Mouse (Mus musculus) heart, postnatal 0 days (tissue): Measurements from ENCODE around the gene Cnfn. TPM values are rescaled to one million over a fixed set of nuclear protein-coding genes. Genes with fewer than 3 reads are reported as not detected.
"Not testable (repeated sequence)": the region's sequence is repeated elsewhere in the genome, so short reads cannot be mapped to it uniquely, and the experiment has no call there.

Experiments
- ATAC-seq: fragments of 200-750 bp; cut with Nextera tagmentation; 2 replicates; pipeline ENCODE4 v1.8.0; 2017; ENCODE audit warnings: low read depth, moderate number of reproducible peaks, moderate library complexity; ENCODE audit not compliant: insufficient read depth
- DNase-seq: peaks from one replicate; pipeline ENCODE4 v3.0.0-alpha.2; 2016; ENCODE audit warnings: low spot score
- H3K27ac ChIP-seq: fragments of 300-500 bp; sonication (generic); 2 replicates; pipeline ENCODE4 v1.5.1; 2014; ENCODE audit warnings: low read depth, mild to moderate bottlenecking
- H3K27me3 ChIP-seq: fragments of 300-500 bp; sonication (generic); 2 replicates; pipeline ENCODE4 v1.6.1; 2014; ENCODE audit warnings: low read length, mixed read lengths; ENCODE audit not compliant: control insufficient read depth, insufficient read depth
- H3K36me3 ChIP-seq: fragments of 300-500 bp; sonication (generic); replicated peaks from 2 replicates; pipeline ENCODE4 v1.6.1; 2014; ENCODE audit warnings: low read length, mixed read lengths; ENCODE audit not compliant: control insufficient read depth, insufficient read depth
- H3K4me1 ChIP-seq: fragments of 300-500 bp; sonication (generic); 2 replicates; pipeline ENCODE4 v1.6.1; 2014; ENCODE audit warnings: antibody characterized with exemption; ENCODE audit not compliant: control insufficient read depth, insufficient read depth
- H3K4me2 ChIP-seq: fragments of 300-500 bp; sonication (generic); 2 replicates; pipeline ENCODE4 v1.6.1; 2014; ENCODE audit warnings: low read depth, mild to moderate bottlenecking, low read length, moderate library complexity
- H3K4me3 ChIP-seq: fragments of 300-500 bp; sonication (generic); 2 replicates; pipeline ENCODE4 v1.5.1; 2014; ENCODE audit warnings: low read depth, low read length
- H3K9ac ChIP-seq: fragments of 300-500 bp; sonication (generic); replicated peaks from 2 replicates; pipeline ENCODE4 v1.6.1; 2014; ENCODE audit warnings: low read depth, low read length, mixed read lengths
- H3K9me3 ChIP-seq: fragments of 300-500 bp; sonication (generic); replicated peaks from 2 replicates; pipeline ENCODE4 v1.6.1; 2016; ENCODE audit warnings: low read length; ENCODE audit not compliant: control insufficient read depth
- CTCF ChIP-seq: IDR thresholded peaks from 2 replicates; pipeline ENCODE4 v1.5.1; 2016; ENCODE audit warnings: antibody characterized with exemption, control low read depth, low read depth
- EP300 ChIP-seq: IDR thresholded peaks from 2 replicates; pipeline ENCODE4 v1.6.1; 2016; ENCODE audit warnings: antibody characterized with exemption, low read depth
- WGBS: fragments of 180-500 bp; shearing (Covaris S2); extraction: QIAGEN DNeasy Blood & Tissue Kit; methylation state at CpG from one replicate; pipeline ENCODE4 v1.1.7; 2014; 5-methylcytosine and 5-hydroxymethylcytosine counted together
- polyA plus RNA-seq: library from polyadenylated mRNA; unstranded; fragments of >200 nt; fragmentation: Nextera tagmentation; extraction: Ambion mirVana; gene quantifications from 2 replicates; pipeline ENCODE4 v1.2.1, GENCODE M21; 2015
- total RNA-seq: library from RNA; depleted of rRNA; stranded (reverse); fragments of >200 nt; gene quantifications from 2 replicates; pipeline ENCODE4 v1.2.3, GENCODE M21; 2014; ENCODE audit warnings: low replicate concordance; rRNA removed

The Cnfn gene
- total and polyA plus RNA-seq, 2 experiments from 2014 or later = not detected

DNA sequence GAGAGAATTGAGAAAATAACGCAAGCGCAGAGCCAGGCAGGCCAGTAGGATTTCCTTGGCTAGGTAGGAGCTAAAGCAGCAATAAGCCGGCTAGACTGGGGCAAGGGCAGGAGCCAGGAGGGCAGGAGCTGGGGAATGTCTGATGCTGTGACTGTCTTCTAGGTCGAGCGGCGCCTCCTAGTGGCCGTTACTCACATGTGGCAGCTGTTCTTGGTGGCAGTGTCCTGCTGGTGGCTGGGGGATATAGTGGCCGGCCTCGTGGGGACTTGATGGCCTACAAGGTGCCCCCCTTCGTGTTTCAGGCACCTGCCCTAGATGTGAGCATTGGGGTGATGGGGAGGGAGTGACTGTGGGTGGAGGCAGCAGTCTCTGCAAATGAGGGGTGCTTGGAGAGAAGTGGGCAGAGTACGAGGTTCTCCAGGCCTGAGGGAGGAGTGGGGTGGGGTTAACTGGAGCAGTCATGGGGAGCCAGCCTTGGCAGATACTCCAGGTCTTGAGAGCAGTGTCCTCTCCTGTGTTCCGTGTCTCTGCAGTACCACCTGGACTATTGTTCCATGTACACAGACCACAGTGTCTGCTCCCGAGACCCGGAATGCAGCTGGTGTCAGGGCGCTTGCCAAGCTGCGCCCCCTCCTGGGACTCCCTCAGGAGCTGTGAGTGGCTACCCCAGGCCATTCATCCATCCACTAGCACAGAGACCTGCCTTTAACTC lies 35.8 kb downstream of the Cnfn start:
- Histone ChIP-seq H3K36me3 (peaks cover 29% of the 10 kb centered on the region), H3K4me1 (no peaks in the 10 kb centered on the region), H3K27me3 (no peaks in the 10 kb centered on the region), H3K27ac (no peak overlapping the region), H3K4me2 (no peak overlapping the region), H3K9ac (no peak overlapping the region), H3K9me3 (no peaks in the 10 kb centered on the region), H3K4me3 (no peak overlapping the region)
- DNase-seq (peak; percentile 72), ATAC-seq (peak; percentile 77)
- peak; percentile 81 for TF ChIP-seq CTCF
- no peak for TF ChIP-seq EP300
- WGBS = 42% methylated on average over 15 of the region's 16 CpGs

DNA sequence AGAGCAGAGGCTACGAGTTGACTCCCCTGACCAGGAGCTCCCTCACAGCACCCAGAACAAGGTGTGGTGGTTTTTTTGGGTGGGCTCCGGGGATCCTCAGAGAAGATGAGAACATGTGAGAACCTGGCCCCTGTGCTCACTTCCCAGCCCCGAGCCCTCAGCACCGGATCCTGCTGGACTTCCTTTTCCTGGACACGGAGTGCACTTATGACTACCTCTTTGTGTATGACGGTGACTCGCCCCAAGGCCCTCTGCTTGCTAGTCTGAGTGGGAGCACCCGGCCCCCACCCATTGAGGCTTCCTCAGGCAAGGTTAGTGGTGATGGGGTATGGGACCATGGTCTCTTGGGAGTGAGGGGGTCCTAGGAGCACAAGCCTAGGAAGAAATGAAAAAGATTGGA lies 43.3 kb downstream of the Cnfn start:
- 73% methylated on average over 8 of the region's 8 CpGs for WGBS

GRCm38 (mm10) chr7:25325431-25325830 lies 44.1 kb downstream of the Cnfn start:
- H3K27ac ChIP-seq, H3K9me3 ChIP-seq, H3K4me1 ChIP-seq, DNase-seq, H3K4me2 ChIP-seq, H3K4me3 ChIP-seq, ATAC-seq, H3K36me3 ChIP-seq, H3K27me3 ChIP-seq, H3K9ac ChIP-seq: not testable (repeated sequence)
- 75% methylated on average over 6 of the region's 6 CpGs for WGBS

More for the DNA sequence above, 43.3 kb downstream of the Cnfn start:
- no peak for TF ChIP-seq CTCF
- TF ChIP-seq EP300 = no peak
- Histone ChIP-seq H3K36me3 (peaks cover 10% of the 10 kb centered on the region), H3K9ac (no peak overlapping the region), H3K27me3 (no peaks in the 10 kb centered on the region), H3K27ac (no peak overlapping the region), H3K4me1 (peaks cover 5% of the 10 kb centered on the region; the same call in 1 of the 2 replicates), H3K9me3 (no peaks in the 10 kb centered on the region), H3K4me2 (no peak overlapping the region), H3K4me3 (no peak overlapping the region)
- ATAC-seq (peak; percentile 42; the same call in 1 of the 2 replicates), DNase-seq (no peak)

- Histone ChIP-seq H3K36me3 (no peaks in the 10 kb centered on the region), H3K27me3 (no peaks in the 10 kb centered on the region), H3K27ac (no peak overlapping the region), H3K9ac (no peak overlapping the region), H3K4me2 (no peak overlapping the region), H3K9me3 (no peaks in the 10 kb centered on the region), H3K4me1 (peaks cover 5% of the 10 kb centered on the region; the same call in 1 of the 2 replicates), H3K4me3 (no peak overlapping the region)
- TF ChIP-seq CTCF = no peak
- no peak for TF ChIP-seq EP300
- ATAC-seq = no peak
- no peak for DNase-seq
- WGBS = 91% methylated on average over 2 of the region's 2 CpGs
Measured at GRCm38 (mm10) chr7:25323219-25323618, 46.3 kb downstream of the Cnfn start.

- no peak for TF ChIP-seq CTCF
- no peak for TF ChIP-seq EP300
- no peak overlapping the region for H3K4me3 ChIP-seq
- no peaks in the 10 kb centered on the region for H3K9me3 ChIP-seq
- H3K4me2 ChIP-seq = peak overlapping the region; percentile 31; the same call in 1 of the 2 replicates
- H3K4me1 ChIP-seq = peaks cover 5% of the 10 kb centered on the region; the same call in 1 of the 2 replicates
- H3K27me3 ChIP-seq = no peaks in the 10 kb centered on the region
- no peak overlapping the region for H3K27ac ChIP-seq
- ATAC-seq = no peak
- DNase-seq = peak; percentile 26
- no peak overlapping the region; the same call in 1 of the 2 replicates for H3K9ac ChIP-seq
- 20% methylated on average over 6 of the region's 6 CpGs for WGBS
- no peaks in the 10 kb centered on the region for H3K36me3 ChIP-seq
Measured at GRCm38 (mm10) chr7:25322058-25322484, 47.5 kb downstream of the Cnfn start.

Other genes with a start within 250 kb of the Cnfn start
- gene Pou2f2, start 190.0 kb downstream of the Cnfn start, total RNA-seq = under 0.01 and 0.15 TPM in 2 replicates
- gene Pou2f2, start 190.0 kb downstream of the Cnfn start, polyA plus RNA-seq = 0.25 and 0.26 TPM in 2 replicates
- 20.5 and 33.8 TPM in 2 replicates for gene Dedd2, start 149.1 kb downstream of the Cnfn start, total RNA-seq
- 9.5 and 11.0 TPM in 2 replicates for gene Dedd2, start 149.1 kb downstream of the Cnfn start, polyA plus RNA-seq
- 6.6 and 6.8 TPM in 2 replicates for gene Zfp526, start 148.3 kb downstream of the Cnfn start, total RNA-seq
- 1.2 and 1.4 TPM in 2 replicates for gene Zfp526, start 148.3 kb downstream of the Cnfn start, polyA plus RNA-seq
- 62.1 and 64.7 TPM in 2 replicates for gene Gsk3a, start 131.9 kb downstream of the Cnfn start, total RNA-seq
- 5.3 and 5.9 TPM in 2 replicates for gene Gsk3a, start 131.9 kb downstream of the Cnfn start, polyA plus RNA-seq
- gene Erf, start 119.0 kb downstream of the Cnfn start, total RNA-seq = 41.4 and 66.8 TPM in 2 replicates
- 6.5 and 7.0 TPM in 2 replicates for gene Erf, start 119.0 kb downstream of the Cnfn start, polyA plus RNA-seq
- gene Cic, start 102.0 kb downstream of the Cnfn start, total RNA-seq = 57.2 and 63.0 TPM in 2 replicates
- 15.7 and 16.9 TPM in 2 replicates for gene Cic, start 102.0 kb downstream of the Cnfn start, polyA plus RNA-seq
- gene Pafah1b3, start 71.7 kb downstream of the Cnfn start, total RNA-seq = 83.9 and 161 TPM in 2 replicates
- 57.3 and 61.5 TPM in 2 replicates for gene Pafah1b3, start 71.7 kb downstream of the Cnfn start, polyA plus RNA-seq
- not detected in 2 replicates for gene Prr19, start 68.3 kb downstream of the Cnfn start, total RNA-seq
- not detected in 2 replicates for gene Prr19, start 68.3 kb downstream of the Cnfn start, polyA plus RNA-seq
- gene Tmem145, start 63.6 kb downstream of the Cnfn start, total RNA-seq = not detected in 2 replicates
- not detected in 2 replicates for gene Tmem145, start 63.6 kb downstream of the Cnfn start, polyA plus RNA-seq
- 17.7 and 22.5 TPM in 2 replicates for gene Megf8, start 52.6 kb downstream of the Cnfn start, total RNA-seq
- 4.3 and 4.4 TPM in 2 replicates for gene Megf8, start 52.6 kb downstream of the Cnfn start, polyA plus RNA-seq
- 23.5 and 31.1 TPM in 2 replicates for gene Lipe, start 29.0 kb upstream of the Cnfn start, total RNA-seq
- gene Lipe, start 29.0 kb upstream of the Cnfn start, polyA plus RNA-seq = 19.3 and 21.5 TPM in 2 replicates
- not detected in 2 replicates for gene Cxcl17, start 43.2 kb upstream of the Cnfn start, total RNA-seq
- 0.42 and 1.1 TPM in 2 replicates for gene Cxcl17, start 43.2 kb upstream of the Cnfn start, polyA plus RNA-seq
- 4.9 and 12.8 TPM in 2 replicates for gene Ceacam1, start 107.9 kb upstream of the Cnfn start, total RNA-seq
- gene Ceacam1, start 107.9 kb upstream of the Cnfn start, polyA plus RNA-seq = 4.7 and 5.5 TPM in 2 replicates
- not detected in 2 replicates for gene Ceacam2, start 170.1 kb upstream of the Cnfn start, total RNA-seq
- gene Ceacam2, start 170.1 kb upstream of the Cnfn start, polyA plus RNA-seq = not detected in 2 replicates
- not detected in 2 replicates for gene Erich4, start 246.2 kb upstream of the Cnfn start, total RNA-seq
- 0.12 TPM in 1 of 2 replicates, not detected in the other for gene Erich4, start 246.2 kb upstream of the Cnfn start, polyA plus RNA-seq
- 73.5 and 80.4 TPM in 2 replicates for gene Dmac2, start 249.7 kb upstream of the Cnfn start, total RNA-seq
- gene Dmac2, start 249.7 kb upstream of the Cnfn start, polyA plus RNA-seq = 71.3 and 72.2 TPM in 2 replicates